Mouse (Mus musculus) midbrain, embryonic 16.5 days (tissue): Measurements from ENCODE around the gene Bfsp1. TPM values are rescaled to one million over a fixed set of nuclear protein-coding genes. Genes with fewer than 3 reads are reported as not detected.
A peak's percentile ranks its signal among the peaks of the same experiment; 100 is the strongest.

Experiments used
- ATAC-seq: fragments of 200-750 bp; cut with Nextera tagmentation; 2 replicates; pipeline ENCODE4 v1.8.0; 2017; ENCODE audit warnings: moderate TSS enrichment
- H3K27ac ChIP-seq: fragments of 300-500 bp; sonication (generic); 2 replicates; pipeline ENCODE4 v1.5.1; 2014; ENCODE audit warnings: mild to moderate bottlenecking, low read length, mixed read lengths
- H3K27me3 ChIP-seq: fragments of 300-500 bp; sonication (generic); 2 replicates; pipeline ENCODE4 v1.6.1; 2014; ENCODE audit warnings: low read depth, low read length, mixed read lengths; ENCODE audit not compliant: control insufficient read depth, insufficient read depth
- H3K36me3 ChIP-seq: fragments of 300-500 bp; sonication (generic); 2 replicates; pipeline ENCODE4 v1.6.1; 2014; ENCODE audit warnings: mild to moderate bottlenecking, low read length, moderate library complexity, mixed read lengths; ENCODE audit not compliant: control insufficient read depth, insufficient read depth
- H3K4me1 ChIP-seq: fragments of 300-500 bp; sonication (generic); 2 replicates; pipeline ENCODE4 v1.6.1; 2014; ENCODE audit warnings: mild to moderate bottlenecking, low read length, mixed read lengths; ENCODE audit not compliant: control insufficient read depth, insufficient read depth
- H3K4me2 ChIP-seq: fragments of 300-500 bp; sonication (generic); 2 replicates; pipeline ENCODE4 v1.6.1; 2014; ENCODE audit warnings: mild to moderate bottlenecking, low read length, mixed read lengths
- H3K4me3 ChIP-seq: fragments of 300-500 bp; sonication (generic); 2 replicates; pipeline ENCODE4 v1.5.1; 2014; ENCODE audit warnings: low read depth, mild to moderate bottlenecking, low read length, moderate library complexity, mixed read lengths
- H3K9ac ChIP-seq: fragments of 300-500 bp; sonication (generic); 2 replicates; pipeline ENCODE4 v1.6.1; 2014; ENCODE audit warnings: low read depth, low read length, mixed read lengths
- H3K9me3 ChIP-seq: fragments of 300-500 bp; sonication (generic); replicated peaks from 2 replicates; pipeline ENCODE4 v1.6.1; 2014; ENCODE audit warnings: mild to moderate bottlenecking, low read length, mixed read lengths; ENCODE audit not compliant: control insufficient read depth, poor library complexity, severe bottlenecking
- WGBS: fragments of 180-500 bp; shearing (Covaris S2); extraction: QIAGEN DNeasy Blood & Tissue Kit; methylation state at CpG from one replicate; pipeline ENCODE4 v1.1.7; 2014; 5-methylcytosine and 5-hydroxymethylcytosine counted together
- polyA plus RNA-seq: library from polyadenylated mRNA; unstranded; fragments of >200 nt; fragmentation: Nextera tagmentation; extraction: Ambion mirVana; gene quantifications from 2 replicates; pipeline ENCODE4 v1.2.1, GENCODE M21; 2015

Bfsp1 gene
- polyA plus RNA-seq, 1 experiment from 2014 or later: 2.0 TPM

GRCm38 (mm10) chr2:143813461-143813860, 49.5 kb downstream of the Bfsp1 start:
- ATAC-seq: no peak
- WGBS: 89% methylated on average over 11 of the region's 11 CpGs
- H3K4me3 ChIP-seq: no peak overlapping the region
- no peaks in the 10 kb centered on the region; the same call in 1 of the 2 replicates for H3K36me3 ChIP-seq
- H3K4me1 ChIP-seq: no peaks in the 10 kb centered on the region
- no peaks in the 10 kb centered on the region for H3K9me3 ChIP-seq
- no peak overlapping the region for H3K9ac ChIP-seq
- H3K4me2 ChIP-seq: no peak overlapping the region
- no peaks in the 10 kb centered on the region for H3K27me3 ChIP-seq
- H3K27ac ChIP-seq: no peak overlapping the region

- Histone ChIP-seq H3K27me3 (no peaks in the 10 kb centered on the region), H3K4me2 (no peak overlapping the region), H3K36me3 (no peaks in the 10 kb centered on the region; the same call in 1 of the 2 replicates), H3K4me3 (no peak overlapping the region), H3K4me1 (no peaks in the 10 kb centered on the region), H3K9me3 (no peaks in the 10 kb centered on the region), H3K27ac (no peak overlapping the region), H3K9ac (no peak overlapping the region)
- ATAC-seq: no peak
- WGBS: 71% methylated on average over 4 of the region's 4 CpGs
These were observed 50.7 kb downstream of the Bfsp1 start for GRCm38 (mm10) chr2:143812262-143812661.

- H3K9me3 ChIP-seq: no peaks in the 10 kb centered on the region
These were observed 54.2 kb downstream of the Bfsp1 start for GRCm38 (mm10) chr2:143808789-143809188.

GRCm38 (mm10) chr2:143806924-143807664, 55.9 kb downstream of the Bfsp1 start:
- Histone ChIP-seq H3K27me3 (no peaks in the 10 kb centered on the region), H3K4me1 (no peaks in the 10 kb centered on the region), H3K9ac (no peak overlapping the region), H3K4me3 (no peak overlapping the region), H3K27ac (no peak overlapping the region), H3K9me3 (no peaks in the 10 kb centered on the region), H3K4me2 (no peak overlapping the region), H3K36me3 (no peaks in the 10 kb centered on the region)
- 0 out of 2 replicates have a peak, but pooled peaks have one; percentile 17 for ATAC-seq
- 44% methylated on average over 9 of the region's 9 CpGs for WGBS

More at GRCm38 (mm10) chr2:143808789-143809188, 54.2 kb downstream of the Bfsp1 start:
- no peaks in the 10 kb centered on the region for H3K27me3 ChIP-seq
- no peak overlapping the region for H3K4me2 ChIP-seq
- no peaks in the 10 kb centered on the region for H3K4me1 ChIP-seq
- H3K9ac ChIP-seq: no peak overlapping the region
- 70% methylated on average over 5 of the region's 5 CpGs for WGBS
- no peaks in the 10 kb centered on the region; the same call in 1 of the 2 replicates for H3K36me3 ChIP-seq
- no peak for ATAC-seq
- no peak overlapping the region for H3K27ac ChIP-seq
- H3K4me3 ChIP-seq: no peak overlapping the region

GRCm38 (mm10) chr2:143806140-143806923, 56.6 kb downstream of the Bfsp1 start:
- no peak overlapping the region for H3K4me2 ChIP-seq
- no peaks in the 10 kb centered on the region for H3K4me1 ChIP-seq
- H3K36me3 ChIP-seq: no peaks in the 10 kb centered on the region
- H3K27ac ChIP-seq: no peak overlapping the region
- peak; percentile 39; the same call in 1 of the 2 replicates for ATAC-seq
- no peak overlapping the region for H3K4me3 ChIP-seq
- WGBS: 64% methylated on average over 15 of the region's 15 CpGs
- H3K9ac ChIP-seq: no peak overlapping the region
- no peaks in the 10 kb centered on the region for H3K9me3 ChIP-seq
- H3K27me3 ChIP-seq: no peaks in the 10 kb centered on the region

GRCm38 (mm10) chr2:143801097-143801496, 61.9 kb downstream of the Bfsp1 start:
- 84% methylated on average over 5 of the region's 5 CpGs for WGBS
- no peak overlapping the region for H3K9ac ChIP-seq

GRCm38 (mm10) chr2:143796335-143797013, 66.5 kb downstream of the Bfsp1 start:
- H3K27me3 ChIP-seq: no peaks in the 10 kb centered on the region

More at GRCm38 (mm10) chr2:143801097-143801496, 61.9 kb downstream of the Bfsp1 start:
- H3K36me3 ChIP-seq: peaks cover 7% of the 10 kb centered on the region; the same call in 1 of the 2 replicates
- H3K27ac ChIP-seq: no peak overlapping the region
- H3K4me2 ChIP-seq: no peak overlapping the region
- H3K27me3 ChIP-seq: no peaks in the 10 kb centered on the region
- no peaks in the 10 kb centered on the region for H3K9me3 ChIP-seq
- no peak for ATAC-seq
- H3K4me3 ChIP-seq: no peak overlapping the region
- H3K4me1 ChIP-seq: no peaks in the 10 kb centered on the region

GRCm38 (mm10) chr2:143795858-143796257, 67.1 kb downstream of the Bfsp1 start:
- Histone ChIP-seq H3K27me3 (no peaks in the 10 kb centered on the region), H3K36me3 (peaks cover 6% of the 10 kb centered on the region; the same call in 1 of the 2 replicates), H3K4me2 (no peak overlapping the region), H3K9ac (no peak overlapping the region), H3K9me3 (no peaks in the 10 kb centered on the region), H3K27ac (no peak overlapping the region), H3K4me1 (no peaks in the 10 kb centered on the region), H3K4me3 (no peak overlapping the region)
- no peak for ATAC-seq
- 91% methylated on average over 4 of the region's 4 CpGs for WGBS

More at GRCm38 (mm10) chr2:143796335-143797013, 66.5 kb downstream of the Bfsp1 start:
- Histone ChIP-seq H3K9ac (no peak overlapping the region), H3K4me1 (no peaks in the 10 kb centered on the region), H3K27ac (0 out of 2 replicates have a peak overlapping the region, but pooled peaks have one; percentile 20), H3K9me3 (no peaks in the 10 kb centered on the region), H3K4me2 (no peak overlapping the region), H3K36me3 (peaks cover 9% of the 10 kb centered on the region; the same call in 1 of the 2 replicates), H3K4me3 (no peak overlapping the region)
- ATAC-seq: peak; percentile 66; the same call in 1 of the 2 replicates
- WGBS: 64% methylated on average over 4 of the region's 4 CpGs
